Mouse (Mus musculus): Measurements from ENCODE around the gene Jaml.
A peak's percentile ranks its signal among the peaks of the same experiment; 100 is the strongest.
"Not testable (repeated sequence)": the region's sequence is repeated elsewhere in the genome, so short reads cannot be mapped to it uniquely, and the experiment has no call there.

Gene Jaml

GRCm38 (mm10) chr9:45079011-45079410 lies at the start of gene Jaml:
Gene Jaml, plus strand, starts transcription at chr9:45079183.
- no peak for ATAC-seq (ENCODE audit: insufficient number of reproducible peaks, low FRiP score, low TSS enrichment)

- no peak for ATAC-seq (ENCODE audit: insufficient number of reproducible peaks, low FRiP score, low TSS enrichment)
These were observed 48.6 kb upstream of the Jaml start for GRCm38 (mm10) chr9:45030341-45030740.

DNA sequence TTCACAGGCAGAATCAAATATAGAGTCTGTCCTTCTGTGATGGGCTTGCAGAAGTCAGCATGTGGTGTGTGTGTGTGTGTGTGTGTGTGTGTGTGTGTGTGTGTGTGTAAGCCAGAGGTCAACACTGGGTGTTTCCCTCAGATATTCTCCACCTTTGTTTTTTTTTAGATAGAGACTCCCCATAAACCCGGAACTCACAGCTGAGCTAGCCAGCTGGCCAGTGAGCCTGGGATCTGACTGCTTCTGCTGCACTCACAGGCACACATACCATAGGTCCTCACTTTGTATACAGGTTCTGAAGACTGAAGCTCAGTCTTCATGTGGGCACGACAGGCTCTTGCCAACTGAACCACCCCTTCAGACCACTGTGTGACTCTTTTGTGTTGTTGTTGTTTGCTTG lies 46.7 kb upstream of the Jaml start:
- ATAC-seq (ENCODE audit: insufficient number of reproducible peaks, low FRiP score, low TSS enrichment), result no peak

- no peak for ATAC-seq (ENCODE audit: insufficient number of reproducible peaks, low FRiP score, low TSS enrichment)
These were observed 44.5 kb upstream of the Jaml start for GRCm38 (mm10) chr9:45034526-45034925.

DNA sequence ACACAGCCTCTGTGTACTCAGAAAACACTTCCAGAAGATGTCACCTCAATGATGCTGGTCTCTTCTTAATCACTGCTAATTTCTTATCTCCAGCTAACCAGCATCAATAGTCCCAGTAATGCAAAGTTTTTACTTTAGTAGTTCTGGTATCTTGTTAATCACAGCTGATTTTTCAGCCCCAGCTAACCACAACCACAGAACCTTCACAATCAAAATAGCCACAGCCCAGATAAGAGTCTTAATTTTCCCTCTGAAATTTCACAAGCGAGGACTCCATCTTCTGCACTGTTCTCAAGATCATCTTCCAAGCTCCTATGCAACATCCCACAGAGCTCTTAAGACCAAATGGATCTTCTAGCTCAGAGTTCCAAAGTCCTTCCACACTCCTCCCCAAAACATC lies 41.2 kb upstream of the Jaml start:
- not testable (repeated sequence) for ATAC-seq (ENCODE audit: insufficient number of reproducible peaks, low FRiP score, low TSS enrichment)

- ATAC-seq (ENCODE audit: insufficient number of reproducible peaks, low FRiP score, low TSS enrichment), result no peak
These were observed 39.5 kb upstream of the Jaml start, which contains the start of gene Mpzl2 for GRCm38 (mm10) chr9:45039499-45039898. Gene Mpzl2, plus strand, starts transcription at chr9:45039799.

DNA sequence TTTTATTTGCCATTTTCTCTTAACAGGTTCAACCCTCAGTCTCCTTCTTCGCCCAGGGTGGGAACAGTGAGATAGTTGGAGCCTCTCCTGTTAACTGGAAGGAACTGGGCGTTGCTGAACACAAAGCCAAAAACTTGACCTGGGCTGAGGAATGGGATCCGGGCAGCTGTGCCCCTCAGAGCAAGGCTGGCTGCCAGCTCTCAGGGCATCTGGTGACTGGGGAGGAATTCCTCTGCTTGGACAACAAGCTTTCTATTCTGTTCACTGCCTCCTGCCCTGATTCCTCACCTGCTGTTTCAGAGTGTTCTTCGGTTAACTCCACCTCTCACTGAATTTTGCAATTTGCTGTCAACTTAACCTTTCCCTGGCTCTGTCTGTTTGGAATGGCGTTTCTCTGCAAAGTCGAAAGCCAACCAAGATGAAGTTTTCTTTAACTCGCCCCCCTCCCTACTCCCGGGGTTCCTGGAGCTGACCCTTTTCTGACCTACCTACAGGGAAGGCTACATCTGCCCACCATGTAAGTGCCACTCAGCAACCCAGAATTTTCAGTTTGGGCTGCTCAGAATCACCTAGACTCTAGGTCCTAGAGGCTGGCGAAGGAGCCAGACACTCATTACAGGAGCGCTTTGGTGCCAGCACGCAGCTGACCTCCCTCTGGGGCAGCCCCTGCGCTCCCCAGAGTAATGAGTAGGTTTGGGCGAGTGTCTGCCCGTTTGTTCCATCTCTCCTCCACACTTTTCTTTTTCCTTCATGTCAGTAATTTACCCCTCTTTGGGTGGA lies 38.7 kb upstream of the Jaml start:
- ATAC-seq (ENCODE audit: insufficient number of reproducible peaks, low FRiP score, low TSS enrichment), result no peak

DNA sequence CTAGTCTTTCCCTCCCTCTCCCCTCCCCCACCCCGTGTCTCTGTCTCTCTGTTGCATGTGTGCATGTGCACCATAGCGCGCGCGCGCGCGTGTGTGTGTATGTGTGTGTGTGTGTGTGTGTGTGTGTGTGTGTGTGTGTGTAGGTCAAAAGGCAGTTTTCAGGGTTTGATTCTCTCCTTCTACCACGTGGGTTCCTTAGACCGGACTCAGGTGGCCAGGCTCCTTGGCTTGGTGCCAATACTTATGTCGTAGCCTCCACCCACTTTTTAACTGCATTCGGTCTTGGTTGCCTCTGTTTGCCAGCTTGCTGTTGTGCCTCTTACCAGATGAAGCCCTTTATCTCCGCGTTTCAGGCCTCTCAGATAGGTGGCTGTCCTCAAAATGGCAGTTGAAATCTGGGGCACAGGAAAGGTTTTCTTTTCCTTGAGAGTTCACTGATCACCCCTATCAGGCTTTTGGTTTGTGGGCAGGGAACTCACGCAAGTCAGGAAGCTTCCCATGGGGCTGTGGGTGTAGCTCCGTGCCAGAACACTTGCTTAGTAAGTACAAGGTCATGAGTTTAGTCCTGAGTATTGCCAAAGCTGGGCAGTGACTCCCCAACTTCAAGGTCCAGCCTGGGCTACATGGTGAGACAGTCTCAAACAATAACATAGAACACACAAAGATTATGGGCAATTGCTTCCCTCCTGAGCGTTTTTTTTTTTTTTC lies 37.7 kb upstream of the Jaml start:
- no peak for ATAC-seq (ENCODE audit: insufficient number of reproducible peaks, low FRiP score, low TSS enrichment)

DNA sequence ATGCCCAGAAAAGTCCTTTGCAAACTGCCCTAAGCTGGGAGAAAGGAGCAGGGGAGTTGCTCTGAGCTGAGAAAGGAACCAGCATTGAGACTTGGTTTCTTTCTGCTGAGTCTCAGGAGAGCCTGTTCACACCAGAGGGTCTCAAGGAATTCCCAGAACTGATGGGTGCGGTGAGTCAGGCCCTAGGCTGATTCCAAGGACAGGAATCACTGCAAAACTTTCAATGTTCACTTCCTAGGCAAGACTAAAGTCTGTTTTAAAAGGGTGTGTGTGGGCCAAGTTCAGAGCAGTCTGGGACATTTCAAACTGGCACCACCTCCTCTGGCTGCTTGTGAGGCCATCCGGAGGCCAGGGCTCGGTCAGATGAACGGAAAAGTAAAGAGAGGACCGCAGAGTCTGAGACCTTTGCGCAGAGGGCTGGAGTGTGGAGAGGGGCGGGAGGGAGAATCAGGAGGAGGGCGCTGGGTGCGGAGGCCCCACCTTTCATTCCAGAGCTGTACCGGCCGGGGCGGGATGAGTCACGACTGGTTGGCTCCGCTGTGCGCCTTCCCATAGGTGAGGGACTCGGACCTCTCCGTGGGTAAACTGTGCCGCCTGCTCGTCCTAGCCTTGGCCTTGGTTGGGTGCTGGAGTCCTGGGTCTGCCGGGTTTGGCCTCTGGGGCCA lies 36.8 kb upstream of the Jaml start:
- ATAC-seq (ENCODE audit: insufficient number of reproducible peaks, low FRiP score, low TSS enrichment), result no peak; the same call in 1 of the 2 replicates

- ATAC-seq (ENCODE audit: insufficient number of reproducible peaks, low FRiP score, low TSS enrichment), result no peak
These were observed 36.0 kb upstream of the Jaml start for GRCm38 (mm10) chr9:45042947-45043346.

GRCm38 (mm10) chr9:45046973-45047372 lies 32.0 kb upstream of the Jaml start:
- no peak for ATAC-seq (ENCODE audit: insufficient number of reproducible peaks, low FRiP score, low TSS enrichment)

DNA sequence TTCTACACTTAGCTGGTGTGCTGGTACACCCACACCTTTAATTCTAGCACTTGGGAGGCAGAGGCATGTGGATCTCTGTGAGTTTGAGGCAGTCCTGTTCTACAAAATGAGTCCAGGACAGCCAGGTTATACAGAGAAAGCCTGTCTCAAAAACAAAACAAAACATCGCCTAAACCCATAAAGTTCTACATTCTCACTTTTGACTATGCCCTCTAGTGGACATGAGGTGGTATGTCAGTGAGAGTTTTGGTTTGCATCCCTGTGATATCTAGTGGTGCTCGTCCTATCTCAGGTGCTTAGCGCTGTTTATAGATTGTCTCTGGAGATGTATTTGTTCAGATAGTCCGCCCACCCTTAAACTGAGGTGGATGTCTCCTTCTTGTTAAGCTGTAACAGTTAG lies 30.5 kb upstream of the Jaml start:
- no peak; the same call in 1 of the 2 replicates for ATAC-seq (ENCODE audit: insufficient number of reproducible peaks, low FRiP score, low TSS enrichment)

DNA sequence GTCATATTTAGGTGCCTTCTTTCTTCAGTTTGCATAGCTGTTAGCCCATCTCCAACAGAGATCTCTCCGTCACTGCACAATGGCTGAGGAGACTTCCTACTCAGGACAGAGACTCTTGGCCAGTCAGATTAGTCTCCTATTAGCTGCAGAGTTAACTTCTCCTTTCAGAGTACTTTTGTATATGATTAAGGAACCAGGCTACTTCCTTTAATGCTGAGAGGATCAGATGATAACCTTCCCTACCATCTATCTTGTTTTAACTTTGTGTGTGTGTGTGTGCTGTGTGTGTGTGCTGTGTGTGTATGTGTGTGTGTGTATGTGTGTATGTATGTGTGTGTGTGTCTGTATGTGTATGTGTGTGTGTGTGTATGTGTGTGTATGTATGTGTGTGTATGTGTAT lies 29.3 kb upstream of the Jaml start:
- ATAC-seq (ENCODE audit: insufficient number of reproducible peaks, low FRiP score, low TSS enrichment), result no peak

DNA sequence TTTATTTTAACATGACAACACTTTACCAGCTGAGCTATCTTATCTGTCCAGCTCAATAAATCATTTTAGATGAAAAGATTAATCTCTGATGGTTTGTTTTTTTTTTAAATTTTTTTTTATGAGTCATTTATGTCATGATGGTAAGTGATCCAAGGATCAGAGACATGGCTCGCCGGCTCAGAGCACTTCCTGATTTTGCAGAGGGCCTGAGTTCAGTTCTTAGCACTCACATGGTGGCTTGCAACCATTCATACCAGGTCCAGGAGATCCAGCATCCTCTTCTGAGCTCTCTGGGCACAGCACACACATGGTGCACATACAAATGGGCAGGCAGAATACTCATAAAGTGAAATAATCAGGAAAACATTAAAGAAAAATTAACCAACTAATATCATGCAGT lies 28.7 kb upstream of the Jaml start:
- no peak for ATAC-seq (ENCODE audit: insufficient number of reproducible peaks, low FRiP score, low TSS enrichment)

DNA sequence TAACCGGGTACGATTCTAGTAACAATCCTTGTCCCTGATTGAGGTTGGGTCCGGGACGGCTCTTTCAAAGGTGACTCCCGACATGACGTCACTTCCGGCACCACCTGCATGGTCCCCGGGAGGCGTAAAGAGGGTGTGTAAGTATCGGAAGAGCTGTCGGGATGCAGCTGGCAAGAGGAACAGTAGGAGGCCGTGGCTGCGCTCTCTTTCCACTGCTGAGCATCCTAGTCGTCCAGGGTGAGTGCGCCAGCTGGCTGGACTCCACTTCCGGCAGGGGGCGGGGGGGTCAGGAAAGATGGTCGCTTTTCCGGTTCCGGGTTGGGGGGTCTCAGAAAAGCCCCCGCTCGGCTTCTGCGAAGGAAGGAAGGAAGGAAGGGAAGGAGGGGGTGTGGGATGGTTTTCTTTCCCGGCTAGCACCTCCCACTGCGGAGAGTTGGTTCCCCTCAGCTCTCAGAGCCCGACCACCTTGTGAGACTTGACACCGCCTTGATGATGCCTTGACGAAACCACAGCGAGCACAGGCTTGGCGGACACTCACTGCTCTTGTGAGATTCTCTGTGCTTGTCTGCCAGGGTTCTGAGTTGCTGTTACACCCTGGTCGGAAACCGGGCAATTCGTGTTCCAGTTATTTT lies 23.8 kb upstream of the Jaml start, which contains the start of gene Mpzl3:
Gene Mpzl3 (plus strand): TSS at position 105 of the 632 bp plus-strand sequence.
- ATAC-seq (ENCODE audit: insufficient number of reproducible peaks, low FRiP score, low TSS enrichment), result peak; percentile 90; the same call in 1 of the 2 replicates

DNA sequence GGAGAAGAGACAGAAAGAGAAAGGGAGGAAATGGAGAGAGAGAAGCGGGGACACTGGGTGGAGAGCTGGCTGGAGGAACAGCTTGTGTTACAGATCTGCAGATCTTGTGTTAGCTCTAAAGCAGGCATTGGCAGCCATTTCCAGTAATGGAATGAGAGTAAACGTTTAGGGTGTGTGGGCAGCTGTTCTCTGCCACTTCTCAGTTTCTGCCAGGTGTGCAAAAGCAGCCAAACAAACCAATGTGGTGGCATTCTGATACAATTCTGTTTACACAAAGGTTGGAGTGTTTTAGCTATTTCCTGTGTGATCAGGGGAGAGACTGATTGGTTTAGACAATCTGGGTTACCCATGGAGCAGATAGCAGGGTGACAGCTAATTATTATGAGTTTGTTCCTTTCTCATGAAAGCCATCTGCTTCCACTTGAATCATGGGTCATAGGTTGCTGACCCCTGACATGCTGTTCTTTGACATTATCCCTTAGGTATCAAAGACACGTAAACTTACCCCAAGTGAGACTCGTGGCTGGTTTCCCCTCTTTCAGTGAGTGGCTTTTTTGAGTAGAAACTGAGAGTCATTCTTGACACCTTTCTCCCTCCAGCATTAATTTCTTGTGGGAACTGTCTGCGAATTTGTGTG lies 20.6 kb upstream of the Jaml start:
- no peak for ATAC-seq (ENCODE audit: insufficient number of reproducible peaks, low FRiP score, low TSS enrichment)

- ATAC-seq (ENCODE audit: insufficient number of reproducible peaks, low FRiP score, low TSS enrichment), result no peak
These were observed 18.8 kb upstream of the Jaml start for GRCm38 (mm10) chr9:45060151-45060550.

DNA sequence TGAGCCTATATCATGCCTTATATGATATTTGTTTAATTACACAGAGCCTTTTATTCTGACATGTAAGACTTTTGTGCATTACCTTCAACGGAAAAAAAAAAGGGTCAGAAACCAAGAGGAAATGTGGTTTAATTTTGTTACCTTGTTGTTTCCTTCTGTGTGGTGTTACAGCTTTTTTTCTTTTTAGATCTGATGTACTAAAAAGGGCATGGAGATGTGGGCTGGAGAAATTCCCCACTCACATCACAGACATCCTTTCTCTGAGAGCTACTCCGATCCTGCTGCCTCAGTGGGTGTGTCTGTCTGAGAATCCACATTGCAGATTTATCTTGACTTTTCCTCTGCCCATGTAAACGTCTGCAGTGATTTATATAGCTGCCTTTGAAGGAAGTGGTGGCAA lies 16.3 kb upstream of the Jaml start:
- ATAC-seq (ENCODE audit: insufficient number of reproducible peaks, low FRiP score, low TSS enrichment), result no peak

DNA sequence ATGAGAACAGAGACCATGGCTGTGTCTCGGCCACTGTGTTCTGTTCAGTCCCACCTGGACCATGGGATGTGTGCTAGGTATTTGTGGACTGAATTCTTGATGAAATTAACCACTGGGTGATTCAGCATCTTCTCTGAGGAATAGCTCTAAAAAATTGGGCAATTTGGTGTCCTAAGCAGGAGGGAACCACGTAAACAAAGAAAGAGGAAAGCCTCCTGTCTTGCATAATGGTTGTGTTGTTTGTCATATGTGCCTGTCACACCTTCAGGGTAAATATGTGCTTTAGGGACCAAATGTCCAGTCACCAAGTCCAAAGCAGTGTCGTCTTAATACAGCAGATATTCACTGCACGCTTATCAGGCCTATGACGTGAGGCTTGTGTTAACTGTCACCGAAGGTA lies 14.6 kb upstream of the Jaml start:
- ATAC-seq (ENCODE audit: insufficient number of reproducible peaks, low FRiP score, low TSS enrichment), result no peak

GRCm38 (mm10) chr9:45066735-45067134 lies 12.2 kb upstream of the Jaml start:
- no peak for ATAC-seq (ENCODE audit: insufficient number of reproducible peaks, low FRiP score, low TSS enrichment)

Measured in cerebellum, adult (tissue).